Mouse (Mus musculus): ENCODE data around the gene Dnah5. TPM values are rescaled to one million over a fixed set of nuclear protein-coding genes. Genes with fewer than 3 reads are reported as not detected.
"Not testable (repeated sequence)": the region's sequence is repeated elsewhere in the genome, so short reads cannot be mapped to it uniquely, and the experiment has no call there.

Gene Dnah5
- total RNA-seq, 1 experiment from 2014 or later: 0.11 TPM

DNA sequence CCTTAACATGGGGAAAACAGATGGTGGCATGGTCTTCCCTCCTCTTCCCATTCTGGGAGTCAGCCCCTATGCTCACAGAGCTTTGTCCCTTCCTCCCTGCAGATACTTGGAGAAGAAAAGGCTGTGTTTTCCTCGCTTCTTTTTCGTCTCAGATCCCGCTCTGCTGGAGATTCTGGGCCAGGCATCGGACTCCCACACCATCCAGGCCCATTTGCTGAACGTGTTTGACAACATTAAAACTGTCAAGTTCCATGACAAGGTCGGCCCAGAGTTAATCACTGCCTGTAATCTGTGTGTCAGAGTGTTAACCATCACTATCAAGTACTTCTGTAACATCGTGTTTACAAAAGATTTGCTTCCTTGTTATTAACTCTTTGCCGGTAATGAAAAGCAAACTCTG lies 103.6 kb downstream of the Dnah5 start:
- no peak for DNase-seq

DNA sequence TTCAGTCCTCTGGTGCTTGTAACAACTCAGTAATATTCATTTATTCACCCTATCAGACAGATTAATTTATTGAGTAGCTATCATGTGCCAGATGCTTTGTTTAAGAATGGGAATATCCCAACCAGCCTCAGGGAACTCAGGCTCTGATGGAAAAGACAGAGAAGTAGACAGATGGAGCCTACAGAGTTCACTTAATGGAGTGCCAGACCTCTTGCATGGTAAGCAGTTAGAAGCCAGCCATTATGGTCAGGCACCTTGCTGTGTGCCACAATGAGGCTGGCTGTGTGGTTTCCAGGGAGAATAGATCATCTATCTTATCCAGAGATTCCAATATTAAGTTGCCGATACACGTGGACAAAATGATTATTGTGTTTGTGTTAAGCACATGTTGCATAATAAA lies 104.3 kb downstream of the Dnah5 start:
- DNase-seq: no peak

DNA sequence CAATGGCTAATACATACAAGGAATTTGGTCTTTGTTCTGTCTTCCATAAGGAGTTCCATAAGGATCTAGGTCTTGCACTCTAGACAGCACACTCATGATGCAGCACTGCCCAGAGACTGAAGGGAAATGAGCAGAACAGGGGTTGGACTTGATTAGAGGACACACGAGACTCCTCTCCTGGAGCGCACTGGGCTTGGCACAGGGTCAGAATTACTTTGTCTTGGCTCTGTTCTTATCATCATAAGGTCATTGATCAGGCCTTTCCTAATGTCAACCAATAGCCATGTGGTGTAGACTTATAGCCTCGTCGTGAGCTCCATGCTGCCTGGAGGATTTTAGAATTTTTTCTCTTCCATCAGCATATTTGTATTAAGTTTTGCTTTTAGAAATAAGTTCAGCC lies 107.0 kb downstream of the Dnah5 start:
- no peak for DNase-seq

DNA sequence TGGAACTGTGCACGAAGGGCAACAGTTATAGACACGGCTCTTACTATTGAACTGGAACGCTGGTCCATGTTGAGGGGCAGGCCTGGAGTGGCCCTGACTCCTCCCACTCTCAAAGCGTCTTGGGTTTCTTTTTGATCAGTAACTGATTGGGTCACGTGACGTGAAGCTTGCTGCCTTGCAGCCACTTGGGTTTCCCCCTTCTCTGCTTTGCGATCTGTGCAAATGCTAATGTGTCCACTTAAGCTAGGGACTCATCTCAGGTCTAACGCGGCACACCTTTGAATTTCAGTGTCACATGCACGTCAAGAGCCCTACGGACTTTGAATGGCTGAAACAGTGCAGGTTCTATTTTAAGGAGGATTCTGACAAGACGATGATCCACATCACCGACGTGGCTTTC lies 109.9 kb downstream of the Dnah5 start:
- no peak for DNase-seq

DNA sequence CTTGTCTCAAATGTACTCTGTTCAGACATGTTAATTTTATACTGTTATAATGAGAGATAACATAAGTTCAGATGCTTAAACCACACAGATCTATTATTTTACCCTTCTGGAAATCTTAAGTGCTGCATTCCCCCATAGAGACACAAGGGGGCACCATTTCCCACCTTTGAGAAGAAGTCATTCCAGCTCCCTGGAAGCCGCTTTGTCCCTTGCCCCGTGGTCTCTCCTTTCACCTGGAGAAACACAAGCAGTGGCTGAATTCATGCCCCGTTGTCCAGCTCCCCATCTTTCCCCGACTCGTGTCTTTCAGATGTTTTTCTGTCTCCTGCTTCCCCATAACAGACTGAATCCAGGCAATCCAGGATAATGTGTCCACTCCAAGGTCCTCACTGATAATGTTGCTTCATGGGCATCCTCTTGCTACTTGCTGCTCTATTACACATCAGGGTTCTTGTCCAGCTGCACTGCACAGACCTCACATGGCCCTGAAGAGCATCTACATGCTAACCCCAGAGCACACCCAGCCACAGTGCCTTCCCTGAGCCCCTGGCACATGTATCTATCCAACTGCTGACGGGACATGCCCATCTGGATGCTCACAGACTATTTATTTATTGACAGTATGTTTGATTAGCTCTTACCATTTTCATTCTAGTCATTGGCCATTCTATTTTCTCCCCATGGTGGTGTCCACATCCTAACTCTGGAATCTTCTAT lies 112.4 kb downstream of the Dnah5 start:
- DNase-seq: peak; percentile 58

DNA sequence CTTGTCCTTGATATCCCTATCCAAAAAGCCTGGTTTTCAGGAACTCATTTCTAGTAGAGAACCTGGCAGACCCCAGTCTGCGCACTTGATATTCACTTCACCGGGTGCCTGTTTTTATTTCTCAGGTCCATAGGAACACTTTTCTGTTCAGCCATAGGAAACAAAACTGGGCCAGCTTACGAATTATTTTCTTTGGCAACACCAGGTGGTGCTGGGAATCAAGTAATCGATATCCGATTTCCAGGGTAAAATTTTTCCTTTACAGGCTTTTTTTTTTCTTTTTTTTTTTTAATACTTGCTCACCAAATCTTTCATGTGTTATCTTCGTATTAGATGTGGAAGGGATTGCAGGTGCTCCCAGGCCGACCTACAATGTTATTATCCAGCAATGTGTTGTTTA lies 119.0 kb downstream of the Dnah5 start:
- DNase-seq: no peak

DNA sequence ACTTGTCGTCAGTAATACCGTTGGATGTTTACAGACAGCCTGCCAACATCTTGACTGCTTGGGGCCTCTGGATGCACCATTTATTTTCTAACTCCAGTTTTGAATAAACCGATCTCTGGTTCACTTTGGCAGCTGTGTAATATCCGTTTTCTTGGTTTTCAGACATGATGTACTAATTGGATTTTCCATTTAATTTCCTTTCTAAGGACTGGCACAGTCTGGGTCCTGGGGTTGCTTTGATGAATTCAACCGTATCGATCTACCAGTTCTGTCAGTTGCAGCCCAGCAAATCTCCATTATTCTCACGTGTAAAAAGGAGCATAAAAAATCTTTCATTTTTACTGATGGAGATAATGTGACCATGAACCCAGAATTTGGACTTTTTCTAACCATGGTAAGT lies 123.4 kb downstream of the Dnah5 start:
- DNase-seq: no peak

DNA sequence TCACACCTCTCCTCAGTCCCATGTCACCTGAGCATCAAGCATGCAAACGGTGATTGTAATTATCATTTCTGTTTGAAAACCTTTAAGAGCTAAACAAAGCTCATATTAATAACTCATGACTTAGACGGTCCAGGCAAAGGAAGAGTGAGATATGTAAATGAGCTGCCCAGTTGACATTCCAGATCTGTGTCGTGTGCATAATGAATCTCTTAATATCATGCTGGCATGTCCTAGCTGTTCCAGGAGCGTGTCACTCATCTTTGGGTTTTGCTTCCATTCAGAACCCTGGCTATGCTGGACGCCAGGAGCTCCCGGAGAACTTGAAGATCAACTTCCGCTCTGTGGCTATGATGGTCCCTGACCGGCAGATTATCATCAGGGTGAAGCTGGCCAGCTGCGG lies 123.9 kb downstream of the Dnah5 start:
- no peak for DNase-seq

DNA sequence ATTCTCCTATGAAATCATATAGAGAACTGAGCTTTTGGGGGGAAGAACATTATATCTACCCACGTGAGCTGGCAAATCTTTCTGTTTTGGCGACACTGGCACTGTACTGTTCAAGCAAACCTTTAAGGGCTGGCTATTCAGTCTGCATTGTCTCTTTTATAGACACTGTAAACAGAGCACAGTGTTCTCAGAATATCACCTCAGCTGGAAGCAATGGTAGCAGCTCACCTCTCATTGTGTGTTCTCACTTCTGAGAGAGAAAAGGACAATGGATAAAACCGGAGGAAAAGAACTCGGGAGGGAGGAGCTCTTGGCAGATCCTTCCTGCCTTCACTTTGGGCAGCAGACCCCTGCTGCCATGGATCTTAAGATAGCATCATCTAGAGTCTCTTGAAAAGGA lies 137.6 kb downstream of the Dnah5 start:
- no peak for DNase-seq

DNA sequence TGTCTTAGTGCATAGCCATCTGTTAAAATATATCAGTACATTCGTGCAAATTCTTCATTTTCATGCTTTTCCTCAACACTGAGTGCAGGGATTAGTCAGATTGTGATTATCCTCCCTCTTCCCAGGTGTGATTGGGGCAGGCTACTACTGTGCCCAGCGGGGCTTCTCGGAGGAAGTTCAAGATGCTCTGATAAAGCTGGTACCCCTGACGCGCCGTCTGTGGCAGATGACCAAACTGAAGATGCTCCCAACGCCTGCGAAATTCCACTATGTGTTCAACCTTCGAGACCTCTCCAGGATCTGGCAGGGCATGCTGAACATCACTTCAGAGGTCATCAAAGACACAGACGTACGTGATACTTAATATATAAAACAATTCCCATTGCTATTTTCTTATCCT lies 164.0 kb downstream of the Dnah5 start:
- no peak for DNase-seq

DNA sequence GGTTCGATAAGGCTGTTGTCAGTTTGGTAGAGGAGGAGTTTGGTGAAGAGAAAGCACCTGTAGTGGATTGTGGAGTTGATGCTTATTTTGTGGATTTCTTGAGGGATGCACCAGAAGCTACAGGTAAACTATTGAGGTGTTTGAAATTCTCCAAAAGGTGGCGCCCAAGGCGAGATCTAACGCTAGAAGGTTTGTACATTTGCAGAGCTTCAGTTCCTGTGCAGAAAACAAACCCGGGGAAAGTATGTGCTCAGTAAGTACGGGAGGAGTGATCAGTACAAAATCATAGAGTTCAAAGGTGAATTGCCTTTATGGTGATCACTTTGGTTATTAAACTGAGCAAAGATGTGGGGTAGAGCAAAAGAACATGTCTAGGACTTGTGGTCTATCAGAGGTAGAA lies 166.9 kb downstream of the Dnah5 start:
- DNase-seq: no peak

DNA sequence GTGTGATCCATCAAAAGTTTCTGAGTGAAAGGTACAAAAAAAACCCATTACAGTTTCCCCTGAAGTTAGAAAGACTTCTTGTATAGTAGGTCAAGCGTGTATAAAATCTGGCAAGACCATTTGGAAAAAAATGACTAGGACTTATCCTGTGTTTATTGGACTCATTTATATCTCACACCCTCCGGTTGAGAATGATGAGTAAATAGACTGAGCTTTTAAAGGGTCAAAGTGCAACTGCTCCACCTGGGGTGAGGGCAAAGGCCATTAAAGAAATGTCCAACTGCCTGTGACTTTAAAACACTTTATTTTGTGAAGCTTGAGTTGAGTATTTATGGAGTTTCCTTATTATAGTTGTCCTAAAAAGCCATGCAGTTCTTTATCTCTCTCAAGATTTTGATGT lies 168.0 kb downstream of the Dnah5 start:
- no peak for DNase-seq

DNA sequence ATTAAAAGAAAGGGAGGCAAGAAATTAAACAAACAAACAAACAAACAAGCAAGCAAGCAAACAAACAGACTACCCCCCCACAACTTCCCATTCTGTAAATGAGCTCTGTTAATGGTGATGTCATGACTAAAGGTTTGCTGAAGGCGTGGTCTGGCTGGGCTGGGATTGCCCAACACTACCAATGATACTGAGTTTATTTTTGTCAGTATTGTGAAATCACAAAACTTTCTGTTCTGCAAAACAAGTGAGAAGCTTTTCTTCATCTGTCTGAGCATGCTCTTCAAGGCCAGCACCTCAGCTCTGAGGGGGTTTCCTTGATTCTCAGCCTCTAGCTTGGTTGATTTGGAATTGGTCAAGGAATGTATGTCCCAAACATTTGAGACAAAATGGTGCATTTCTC lies 170.8 kb downstream of the Dnah5 start:
- DNase-seq: peak; percentile 9

DNA sequence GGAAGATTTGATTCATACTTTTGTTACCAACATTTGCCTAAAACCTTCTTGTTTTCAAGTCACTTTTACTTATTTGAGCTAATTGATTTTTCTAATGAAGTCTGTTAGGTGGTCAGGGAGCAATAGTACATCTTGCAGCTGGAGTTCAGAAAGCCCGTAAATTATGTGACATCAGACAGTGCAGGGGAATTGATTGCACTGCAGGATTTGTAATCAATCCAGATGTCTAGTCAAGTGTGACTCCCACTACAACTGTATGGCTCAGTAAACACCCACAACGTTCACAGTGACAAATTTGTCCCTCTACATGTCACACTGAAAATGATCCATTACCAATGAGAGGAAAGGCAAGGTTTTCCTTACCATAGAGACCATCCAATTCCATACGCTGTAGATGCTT lies 177.4 kb downstream of the Dnah5 start:
- no peak for DNase-seq

DNA sequence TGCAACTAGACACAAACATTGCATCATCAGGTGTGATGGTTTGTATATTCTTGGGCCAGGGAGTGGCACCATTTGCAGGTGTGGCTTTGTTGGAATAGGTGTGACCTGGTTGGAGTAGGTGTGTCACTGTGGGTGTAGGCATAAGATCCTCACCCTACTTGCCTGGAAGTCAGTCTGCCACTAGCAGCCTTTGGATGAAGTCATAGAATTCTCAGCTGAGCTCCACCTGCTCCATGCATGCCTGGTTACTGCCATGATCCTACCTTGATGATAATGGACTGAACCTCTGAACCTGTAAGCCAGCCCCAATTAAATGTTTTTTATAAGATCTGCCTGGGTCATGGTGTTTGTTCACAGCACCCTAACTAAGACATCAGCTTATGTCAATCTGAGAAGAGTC lies 190.2 kb downstream of the Dnah5 start:
- not testable (repeated sequence) for DNase-seq

DNA sequence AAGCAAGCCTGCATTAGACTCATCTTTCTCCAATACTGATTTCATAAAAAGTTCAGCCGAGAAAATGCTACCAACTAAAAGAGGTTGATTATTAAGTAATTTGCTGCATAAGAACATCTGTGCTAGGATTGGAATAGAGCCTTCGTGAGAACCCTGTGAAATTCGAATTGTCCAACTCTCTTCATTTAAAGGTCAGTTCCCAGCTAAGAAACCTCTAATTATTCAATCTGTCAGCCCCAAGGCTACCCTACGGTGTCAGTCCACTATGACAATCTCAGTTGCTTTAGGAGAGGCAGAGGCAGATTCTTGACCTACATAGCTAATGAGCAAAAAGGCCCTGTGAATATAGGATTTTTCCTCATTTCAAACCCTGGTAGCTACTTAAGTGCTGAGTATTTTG lies 191.9 kb downstream of the Dnah5 start:
- peak; percentile 20 for DNase-seq

DNA sequence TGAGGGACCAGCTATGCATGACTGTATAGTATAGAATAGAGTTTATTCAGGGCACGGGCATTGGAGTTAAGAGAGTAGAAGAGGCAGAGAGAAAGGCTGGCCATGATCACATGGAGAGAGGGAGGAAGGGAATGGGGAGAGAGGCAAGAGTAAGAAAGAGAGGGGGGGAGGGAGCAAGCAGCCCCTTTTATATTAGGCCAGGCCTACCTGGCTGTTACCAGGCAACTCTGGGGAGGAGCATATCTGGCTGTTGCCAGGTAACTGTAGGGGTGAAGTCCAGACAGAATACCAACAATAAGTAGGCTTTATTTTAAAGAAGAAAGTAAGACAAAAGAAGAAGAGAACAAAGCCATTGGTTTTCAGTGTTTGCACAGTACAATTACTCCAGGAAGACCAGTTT lies 194.9 kb downstream of the Dnah5 start:
- no peak for DNase-seq

DNA sequence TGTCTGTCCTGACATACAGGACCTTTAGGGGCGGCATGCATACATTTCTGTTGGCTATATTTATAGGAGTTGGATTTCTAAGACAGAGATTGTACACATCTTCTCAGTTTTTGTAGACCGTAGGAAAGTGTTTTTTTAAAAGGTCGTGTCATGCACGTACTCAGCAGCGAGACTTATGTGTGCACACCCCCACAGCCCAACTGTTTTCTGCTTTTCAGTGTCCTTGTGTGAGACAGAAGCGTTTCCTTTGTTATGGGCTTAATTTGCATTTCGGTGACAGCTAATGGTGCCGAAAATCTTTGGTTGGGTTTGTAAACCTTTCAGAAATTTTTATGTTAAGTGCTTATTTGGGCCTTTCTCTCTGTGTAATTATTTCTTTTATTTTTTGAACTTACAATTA lies 195.7 kb downstream of the Dnah5 start:
- no peak for DNase-seq

DNA sequence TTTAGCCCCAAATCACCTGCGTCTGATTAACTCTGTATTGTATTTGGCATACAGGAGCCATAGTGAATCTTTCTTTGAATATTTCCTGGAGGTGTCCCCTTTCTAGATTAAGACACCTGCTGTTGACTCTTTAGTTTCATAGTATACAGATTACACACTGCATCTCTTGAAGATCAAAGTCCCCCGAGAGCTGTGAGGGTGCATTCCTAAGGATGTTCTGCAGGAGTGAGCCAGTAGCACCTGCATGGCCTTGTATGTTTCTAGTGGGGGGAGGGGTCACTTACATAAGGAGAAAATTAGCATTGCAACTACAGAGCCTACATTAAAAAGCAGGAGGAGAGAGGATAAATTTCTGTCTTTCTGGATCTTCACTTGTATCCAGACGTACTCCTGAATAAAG lies 201.1 kb downstream of the Dnah5 start:
- no peak for DNase-seq

DNA sequence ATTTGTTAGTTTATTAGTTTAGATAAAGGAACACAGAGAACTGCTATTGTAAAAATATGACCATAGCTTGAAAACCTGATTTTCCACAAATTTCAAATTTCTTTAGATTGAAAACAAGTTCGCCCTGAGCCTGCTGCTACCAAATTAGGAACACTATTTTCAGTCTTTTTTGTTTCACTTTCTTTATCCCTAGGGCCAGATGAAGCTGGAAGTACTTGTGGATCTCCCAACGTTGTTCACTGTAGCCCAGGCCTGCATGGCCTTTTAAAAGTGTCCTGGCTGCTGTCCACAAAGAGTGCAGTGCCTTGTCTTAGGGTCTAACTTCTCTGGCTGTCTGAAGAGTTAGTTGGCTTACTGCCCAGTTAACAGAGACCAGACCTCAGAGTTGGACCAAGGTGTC lies 201.6 kb downstream of the Dnah5 start:
- no peak for DNase-seq

DNA sequence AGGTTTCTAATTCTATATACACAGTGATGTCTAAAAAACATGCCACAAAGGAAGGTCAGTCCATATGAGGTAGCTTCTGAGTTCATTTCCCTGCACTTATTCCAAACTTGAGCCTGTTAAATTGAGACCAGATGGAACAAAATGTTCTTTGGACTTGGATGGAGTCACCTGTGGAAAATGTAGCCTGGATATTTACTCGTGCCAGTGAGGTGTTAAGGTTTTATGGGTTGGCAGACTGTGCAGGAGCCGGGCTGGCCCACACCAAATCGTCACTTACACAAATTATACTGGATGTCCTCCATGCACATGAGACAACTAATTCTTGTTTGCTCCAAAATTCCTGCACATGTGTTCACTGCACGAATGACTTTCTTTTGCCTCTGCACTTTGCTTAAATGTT lies 236.2 kb downstream of the Dnah5 start:
- DNase-seq: no peak

DNA sequence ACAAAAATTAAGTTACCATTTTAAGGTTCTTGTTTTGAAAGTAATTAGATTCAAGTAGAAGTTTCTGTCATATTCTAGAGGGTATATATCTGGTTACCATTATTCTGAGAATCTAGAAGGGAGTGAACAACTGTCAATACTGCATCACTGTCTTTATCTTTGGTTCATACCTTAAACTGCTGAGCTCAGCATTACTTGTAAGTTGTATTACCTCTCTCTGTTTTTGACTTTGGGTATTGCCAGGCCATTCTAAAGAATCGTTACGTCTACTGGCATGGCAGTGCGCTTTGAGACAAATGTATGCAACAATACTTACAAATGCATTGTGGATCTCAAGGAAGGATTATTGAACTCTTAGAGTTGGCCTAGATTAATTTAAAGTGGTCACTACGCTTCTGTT lies 240.9 kb downstream of the Dnah5 start:
- no peak for DNase-seq

DNA sequence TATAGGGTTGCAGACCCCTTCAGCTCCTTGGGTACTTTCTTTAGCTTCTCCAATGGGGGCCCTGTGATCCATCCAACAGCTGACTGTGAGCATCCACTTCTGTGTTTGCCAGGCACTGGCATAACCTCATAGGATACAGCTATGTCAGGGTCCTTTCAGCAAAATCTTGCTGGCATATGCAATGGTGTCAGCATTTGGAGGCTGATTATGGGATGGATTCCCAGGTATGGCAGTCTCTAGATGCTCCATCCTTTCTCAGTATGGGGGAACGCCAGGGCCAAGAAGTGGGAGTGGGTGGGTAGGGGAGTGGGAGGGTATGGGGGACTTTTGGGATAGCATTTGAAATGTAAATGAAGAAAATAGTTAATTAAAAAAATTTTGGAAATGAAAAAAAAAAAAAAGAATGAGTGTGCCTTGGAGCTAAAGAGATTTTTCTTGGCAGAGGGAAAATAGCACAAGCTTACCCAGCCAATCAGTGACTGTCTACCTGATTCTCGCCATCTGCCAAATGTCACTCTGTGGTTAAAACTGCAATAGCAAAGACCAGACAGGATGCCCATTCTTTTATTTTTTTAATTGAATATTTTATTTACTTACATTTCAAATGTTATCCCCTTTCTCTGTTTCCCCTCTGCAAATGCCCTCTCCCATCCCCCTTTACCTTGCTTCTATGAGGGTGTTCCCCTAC lies 257.7 kb downstream of the Dnah5 start:
- not testable (repeated sequence) for DNase-seq

DNA sequence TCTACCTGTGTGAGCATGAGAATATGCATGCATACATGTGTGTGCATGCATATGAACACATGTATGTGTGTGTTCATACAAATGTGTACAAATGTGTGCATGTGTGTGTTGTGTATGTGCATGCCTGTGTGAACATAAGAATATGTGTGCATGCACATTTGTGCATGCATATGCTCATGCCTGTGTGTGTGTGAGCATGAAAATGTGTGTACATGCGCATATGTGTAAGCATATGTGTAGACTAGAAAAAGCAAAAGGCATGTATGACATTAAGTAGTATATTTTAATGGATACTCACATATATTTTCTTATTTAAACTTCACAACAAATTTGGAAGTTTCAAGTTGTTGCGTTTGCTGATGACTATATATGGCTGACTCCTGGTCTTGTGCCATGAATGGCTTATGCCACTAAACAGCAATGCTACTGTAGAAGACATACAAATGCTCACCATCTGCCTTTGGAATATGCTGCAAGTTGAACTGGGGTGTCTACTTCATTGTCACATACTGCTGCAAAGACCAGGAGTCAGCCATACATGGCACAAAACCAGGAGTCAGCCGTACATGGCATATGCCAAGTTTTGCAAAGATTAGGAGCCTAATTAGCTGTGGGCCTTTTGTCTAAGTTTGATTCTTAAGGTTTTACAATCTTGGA lies 263.2 kb downstream of the Dnah5 start:
- no peak for DNase-seq

Measured in adrenal gland, postnatal 14 days (tissue).